Mouse (Mus musculus): ENCODE results near the gene Arhgap1.
"Not testable (repeated sequence)": the region's sequence is repeated elsewhere in the genome, so short reads cannot be mapped to it uniquely, and the experiment has no call there.

The Arhgap1 gene

GRCm38 (mm10) chr2:91649553-91650359 is at the start of gene Arhgap1, which contains the start of gene Zfp408:
Arhgap1 (plus strand) TSS chr2:91649860.
Zfp408 (minus strand) TSS chr2:91649791.
- DNase-seq (ENCODE audit: low spot score in 2 of 2), result peak; percentile 95 to 96

- DNase-seq (ENCODE audit: low spot score in 2 of 2), result no peak
These were observed 49.2 kb upstream of the Arhgap1 start for GRCm38 (mm10) chr2:91600475-91600874.

- DNase-seq (ENCODE audit: low spot score in 2 of 2), result no peak
These were observed 47.3 kb upstream of the Arhgap1 start for GRCm38 (mm10) chr2:91602389-91602788.

- not testable (repeated sequence) for DNase-seq (ENCODE audit: low spot score in 2 of 2)
These were observed 40.3 kb upstream of the Arhgap1 start for GRCm38 (mm10) chr2:91609370-91609769.

GRCm38 (mm10) chr2:91622356-91622755 is 27.3 kb upstream of the Arhgap1 start:
- DNase-seq (ENCODE audit: low spot score in 2 of 2), result no peak

- not testable (repeated sequence) for DNase-seq (ENCODE audit: low spot score in 2 of 2)
These were observed 26.3 kb upstream of the Arhgap1 start for GRCm38 (mm10) chr2:91623366-91623765.

- no peak for DNase-seq (ENCODE audit: low spot score in 2 of 2)
These were observed 22.2 kb upstream of the Arhgap1 start for GRCm38 (mm10) chr2:91627486-91627885.

- no peak for DNase-seq (ENCODE audit: low spot score in 2 of 2)
These were observed 21.5 kb upstream of the Arhgap1 start for GRCm38 (mm10) chr2:91628171-91628570.

- DNase-seq (ENCODE audit: low spot score in 2 of 2), result no peak
These were observed 20.0 kb upstream of the Arhgap1 start for GRCm38 (mm10) chr2:91629682-91630081.

GRCm38 (mm10) chr2:91630384-91630783 is 19.3 kb upstream of the Arhgap1 start:
- no peak for DNase-seq (ENCODE audit: low spot score in 2 of 2)

- DNase-seq (ENCODE audit: low spot score in 2 of 2), result no peak
These were observed 17.8 kb upstream of the Arhgap1 start for GRCm38 (mm10) chr2:91631826-91632225.

- DNase-seq (ENCODE audit: low spot score in 2 of 2), result no peak
These were observed 17.3 kb upstream of the Arhgap1 start for GRCm38 (mm10) chr2:91632316-91632715.

- no peak for DNase-seq (ENCODE audit: low spot score in 2 of 2)
These were observed 16.2 kb upstream of the Arhgap1 start for GRCm38 (mm10) chr2:91633334-91633977.

- DNase-seq (ENCODE audit: low spot score in 2 of 2), result no peak
These were observed 14.8 kb upstream of the Arhgap1 start for GRCm38 (mm10) chr2:91634841-91635240.

- no peak for DNase-seq (ENCODE audit: low spot score in 2 of 2)
These were observed 14.2 kb upstream of the Arhgap1 start for GRCm38 (mm10) chr2:91635486-91635885.

- no peak for DNase-seq (ENCODE audit: low spot score in 2 of 2)
These were observed 13.4 kb upstream of the Arhgap1 start, which contains the start of gene F2 for GRCm38 (mm10) chr2:91636229-91636628. F2 (minus strand) TSS chr2:91636414.

GRCm38 (mm10) chr2:91636727-91637338 is 12.8 kb upstream of the Arhgap1 start:
- no peak for DNase-seq (ENCODE audit: low spot score in 2 of 2)

- no peak for DNase-seq (ENCODE audit: low spot score in 2 of 2)
These were observed 10.7 kb upstream of the Arhgap1 start for GRCm38 (mm10) chr2:91638931-91639330.

GRCm38 (mm10) chr2:91642825-91643415 is 6.7 kb upstream of the Arhgap1 start:
- no peak for DNase-seq (ENCODE audit: low spot score in 2 of 2)

- DNase-seq (ENCODE audit: low spot score in 2 of 2), result no peak
These were observed 5.6 kb upstream of the Arhgap1 start for GRCm38 (mm10) chr2:91644021-91644420.

- no peak for DNase-seq (ENCODE audit: low spot score in 2 of 2)
These were observed 4.3 kb upstream of the Arhgap1 start for GRCm38 (mm10) chr2:91645354-91645753.

GRCm38 (mm10) chr2:91645811-91646210 is 3.8 kb upstream of the Arhgap1 start:
- no peak for DNase-seq (ENCODE audit: low spot score in 2 of 2)
